Mouse (Mus musculus): Measurements from ENCODE around the gene Usp20.

DNA sequence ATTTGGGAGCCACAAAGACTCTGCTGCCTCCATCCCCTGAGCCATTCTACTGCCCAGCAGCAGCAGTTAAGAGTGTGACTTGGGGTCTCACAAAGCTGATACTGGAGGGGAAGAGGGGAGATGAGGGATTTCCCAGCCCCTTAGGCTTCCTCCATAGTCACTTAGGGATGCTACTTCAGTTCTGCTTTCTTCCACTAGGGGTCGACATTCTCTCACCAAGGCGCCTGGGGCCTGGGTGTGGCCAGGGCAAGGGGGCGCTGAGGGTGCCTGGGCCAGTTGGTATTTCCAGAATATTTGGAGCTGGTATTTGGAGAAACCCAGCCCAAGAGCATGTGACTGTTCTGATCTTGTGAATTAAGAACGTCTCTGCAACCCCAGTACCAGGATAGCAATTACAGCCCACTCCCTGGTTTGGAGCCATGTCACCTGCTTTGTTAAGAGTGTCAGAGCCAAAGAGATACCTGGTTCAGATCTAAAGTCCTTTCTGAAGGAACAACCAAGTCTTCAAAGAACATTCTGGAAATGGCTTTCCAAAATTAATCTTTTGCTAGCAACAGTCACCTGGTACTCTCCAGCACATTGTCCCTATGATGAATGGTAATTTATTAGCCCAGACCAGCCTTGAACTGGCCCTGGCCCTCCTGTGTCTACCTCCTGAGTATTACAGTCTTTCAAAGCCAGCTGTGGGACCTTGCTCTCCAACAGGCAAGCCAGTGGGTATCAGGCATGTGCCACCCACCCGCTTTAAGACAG is 42.7 kb downstream of the Usp20 start:
- TF ChIP-seq CTCF (IDR thresholded peaks at IDR 0.05; ENCODE audit: extremely low read depth, insufficient read length, insufficient replicate concordance, low read depth, low read length) (peak; percentile 94; the same call in 1 of the 2 replicates), POLR2A (IDR thresholded peaks at IDR 0.05; ENCODE audit: low read depth, low read length) (no peak)

All from small intestine, adult 2 months (tissue).